Mouse (Mus musculus) kidney, adult 2 months (tissue): ENCODE data around the gene Erp27.

ENCODE experiments used
- CTCF ChIP-seq: fragments of 200-500 bp; conservative IDR thresholded peaks from 2 replicates; pipeline ENCODE4 v1.5.1; 2011; ENCODE audit warnings: low read depth, mild to moderate bottlenecking, control low read depth, low read length, moderate library complexity, mixed read lengths; ENCODE audit not compliant: insufficient read depth, insufficient read length
- POLR2A ChIP-seq: fragments of 200-500 bp; IDR thresholded peaks from one replicate; pipeline ENCODE4 v1.6.1; 2011; ENCODE audit warnings: low read depth, low read length, control low read depth

- TF ChIP-seq CTCF (no peak), POLR2A (no peak)
Observed at GRCm38 (mm10) chr6:136921601-136922000, 379 bp downstream of the Erp27 start.
